8 mouse cellular contexts compared by ENCODE assay signal in the genomic region with DNA sequence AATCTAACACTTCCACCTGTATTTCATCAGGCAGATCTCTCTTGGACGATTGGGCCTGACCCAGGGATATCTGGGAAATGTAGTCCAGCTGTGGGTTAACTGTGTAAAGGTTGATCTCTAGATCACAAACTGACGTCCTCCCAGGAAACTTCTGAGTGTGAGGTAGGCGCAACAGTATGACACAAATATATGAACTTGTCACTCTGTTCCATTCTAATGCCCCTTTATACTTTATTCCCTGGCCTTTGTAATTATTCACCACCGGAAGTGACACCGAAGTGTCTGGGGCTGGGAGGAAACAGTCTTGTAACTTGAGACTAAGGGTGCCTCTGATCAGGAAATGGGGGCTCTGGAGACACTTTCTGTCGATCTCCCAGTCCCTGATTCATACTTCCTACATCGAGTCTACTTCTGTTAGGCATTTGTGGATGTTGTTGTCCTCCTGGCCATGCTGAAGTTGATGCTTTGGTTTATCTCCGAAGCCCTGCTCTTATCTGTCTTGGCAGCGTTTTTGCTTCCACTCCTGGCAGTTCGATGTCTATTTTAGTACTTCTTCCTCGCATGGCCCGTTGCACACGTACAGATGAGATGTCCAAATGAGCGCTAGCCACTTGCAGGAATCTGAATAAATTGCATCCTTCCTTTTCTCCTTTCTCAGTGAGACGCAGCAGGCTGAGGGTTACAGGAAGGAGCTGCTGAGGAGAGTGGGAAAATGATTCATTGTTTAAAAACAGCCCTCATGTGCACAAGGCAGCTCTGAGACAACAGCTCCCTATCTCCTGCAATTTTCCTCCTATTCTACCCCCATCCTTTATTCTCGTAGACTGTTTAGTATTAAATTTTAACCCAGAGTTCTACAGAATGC.
A peak's percentile ranks its signal among the peaks of the same experiment; 100 is the strongest.
DNase-seq lines count a peak whose midpoint lies in the region; ATAC-seq and TF ChIP-seq lines count a peak whose summit lies in the region.

No protein-coding gene starts in this region.

- intact Hi-C loops in left cerebral cortex, adult 2 months (cut with DNase I) = loop anchor here (5.0 kb wide), 2 partner anchors 260 to 280 kb away; no protein-coding TSS in a partner anchor
- intact Hi-C loops in left cerebral cortex, postnatal 4 days (cut with DNase I) = loop anchor here (5.0 to 10.0 kb wide), 2 partner anchors 320 to 652 kb away; no protein-coding TSS in a partner anchor

- H3K4me1 ChIP-seq in embryonic facial prominence, embryonic 14.5 days (ENCODE audit: control insufficient read depth, insufficient read depth, low read length) = no peaks in the 10 kb centered on the region; the same call in 1 of the 2 replicates
- peaks cover 4% of the 10 kb centered on the region; the same call in 1 of the 2 replicates for H3K4me1 ChIP-seq in kidney, embryonic 14.5 days (ENCODE audit: control insufficient read depth, insufficient read depth, low read length)

- 38% methylated on average over 16 of the region's 16 CpGs for WGBS in embryonic facial prominence, embryonic 14.5 days
- WGBS in kidney, embryonic 14.5 days = 13% methylated on average over 16 of the region's 16 CpGs

- no peaks in the 10 kb centered on the region for H3K27me3 ChIP-seq in embryonic facial prominence, embryonic 14.5 days (replicated peaks; ENCODE audit: control insufficient read depth, insufficient read depth, low read length)
- H3K27me3 ChIP-seq in kidney, embryonic 14.5 days (ENCODE audit: control insufficient read depth, insufficient read depth, low read length) = no peaks in the 10 kb centered on the region

- no peak overlapping the region for H3K9ac ChIP-seq in embryonic facial prominence, embryonic 14.5 days (ENCODE audit: low read depth, low read length)
- H3K9ac ChIP-seq in kidney, embryonic 14.5 days (ENCODE audit: low read depth, low read length) = peak overlapping the region; percentile 37; the same call in 1 of the 2 replicates

- peak overlapping the region; percentile 27 for H3K4me3 ChIP-seq in left cerebral cortex, adult 2 months
- H3K4me3 ChIP-seq in embryonic facial prominence, embryonic 14.5 days (ENCODE audit: low read depth, low read length) = peak overlapping the region; percentile 19
- peak overlapping the region; percentile 24 for H3K4me3 ChIP-seq in kidney, embryonic 14.5 days (ENCODE audit: low read length)

- TF ChIP-seq CTCF in left cerebral cortex, adult 2 months (IDR thresholded peaks at IDR 0.05) = no peak

- ATAC-seq in embryonic facial prominence, embryonic 14.5 days (ENCODE audit: low read depth) = 0 out of 2 replicates have a peak, but pooled peaks have one; percentile 35
- peak; percentile 56 for ATAC-seq in kidney, embryonic 14.5 days (ENCODE audit: low FRiP score, low TSS enrichment)

- peak overlapping the region; percentile 45 for H3K4me2 ChIP-seq in embryonic facial prominence, embryonic 14.5 days (ENCODE audit: low read depth, low read length)
- peak overlapping the region; percentile 49 for H3K4me2 ChIP-seq in kidney, embryonic 14.5 days (replicated peaks; ENCODE audit: low read depth, low read length)

- 0 out of 2 replicates have a peak overlapping the region, but pooled peaks have one; percentile 32 for H3K27ac ChIP-seq in left cerebral cortex, adult 2 months
- H3K27ac ChIP-seq in embryonic facial prominence, embryonic 14.5 days (replicated peaks; ENCODE audit: low read depth, low read length) = no peak overlapping the region
- H3K27ac ChIP-seq in kidney, embryonic 14.5 days (ENCODE audit: low read depth, low read length) = peak overlapping the region; percentile 73

- H3K9me3 ChIP-seq in embryonic facial prominence, embryonic 14.5 days (ENCODE audit: control insufficient read depth, low read length) = no peaks in the 10 kb centered on the region
- no peaks in the 10 kb centered on the region for H3K9me3 ChIP-seq in kidney, embryonic 14.5 days (ENCODE audit: control insufficient read depth, low read length)

- DNase-seq in left cerebral cortex, adult 2 months (ENCODE audit: extremely low spot score in 1 of 2, low spot score in 2 of 2) = no peak
- DNase-seq in left cerebral cortex, postnatal 4 days = no peak
- peak; percentile 34 for DNase-seq in embryonic facial prominence, embryonic 14.5 days (ENCODE audit: low spot score)
- peak; percentile 7 for DNase-seq in mesoderm, embryonic 11.5 days (ENCODE audit: low read depth, low spot score)
- DNase-seq in adipocyte (ENCODE audit: low spot score) = no peak
- no peak for DNase-seq in adrenal gland, postnatal 25 days
- DNase-seq in right cerebral cortex, postnatal 10 days (ENCODE audit: low spot score in 2 of 2) = no peak

- no peaks in the 10 kb centered on the region for H3K36me3 ChIP-seq in embryonic facial prominence, embryonic 14.5 days (ENCODE audit: control insufficient read depth, insufficient read depth, low read length)
- no peaks in the 10 kb centered on the region for H3K36me3 ChIP-seq in kidney, embryonic 14.5 days (ENCODE audit: control insufficient read depth, insufficient read depth, low read length)

Comparison
In these comparisons a context has a peak if more than half of its experiments do, and no peak if none do; other contexts are left out.
1. DNase-seq: peak in embryonic facial prominence, embryonic 14.5 days (single experiment) and mesoderm, embryonic 11.5 days (single experiment); none in left cerebral cortex, adult 2 months (0 of 2), left cerebral cortex, postnatal 4 days (single experiment), adipocyte (single experiment), adrenal gland, postnatal 25 days (single experiment) and right cerebral cortex, postnatal 10 days (0 of 2).
2. Peak in every context shown above with its lines, with median percentiles within 50 percentile points of each other: H3K4me3 ChIP-seq.